Mouse (Mus musculus) testis, adult 2 months (tissue): Measurements from ENCODE around the gene Med11. TPM values are rescaled to one million over a fixed set of nuclear protein-coding genes. Genes with fewer than 3 reads are reported as not detected.

Source experiments
- H3K27ac ChIP-seq: fragments of 200-500 bp; 2 replicates; pipeline ENCODE4 v1.5.1; 2012; ENCODE audit warnings: low read depth, low read length; ENCODE audit not compliant: control insufficient read depth, insufficient read depth
- H3K27me3 ChIP-seq: fragments of 200-500 bp; 2 replicates; pipeline ENCODE4 v1.6.1; 2012; ENCODE audit warnings: mild to moderate bottlenecking, low read length, moderate library complexity; ENCODE audit not compliant: control insufficient read depth, insufficient read depth
- H3K36me3 ChIP-seq: fragments of 200-500 bp; 2 replicates; pipeline ENCODE4 v1.6.1; 2012; ENCODE audit warnings: mild to moderate bottlenecking, low read length; ENCODE audit not compliant: control insufficient read depth, insufficient read depth
- H3K4me1 ChIP-seq: fragments of 200-500 bp; 2 replicates; pipeline ENCODE4 v1.6.1; 2012; ENCODE audit warnings: low read length; ENCODE audit not compliant: control insufficient read depth, insufficient read depth
- H3K4me3 ChIP-seq: fragments of 200-500 bp; 2 replicates; pipeline ENCODE4 v1.5.1; 2012; ENCODE audit warnings: low read depth, mild to moderate bottlenecking, low read length, moderate library complexity, mixed read lengths; ENCODE audit not compliant: control insufficient read depth
- CTCF ChIP-seq: fragments of 200-500 bp; IDR thresholded peaks from 2 replicates; pipeline ENCODE4 v1.5.1; 2012; ENCODE audit warnings: low read depth, mild to moderate bottlenecking, inconsistent platforms, low read length, moderate library complexity; ENCODE audit not compliant: control insufficient read depth, insufficient read depth, insufficient replicate concordance
- POLR2A ChIP-seq: fragments of 200-500 bp; IDR thresholded peaks from 2 replicates; pipeline ENCODE4 v1.6.1; 2012; ENCODE audit warnings: low read depth, mild to moderate bottlenecking, inconsistent platforms, low read length, moderate library complexity; ENCODE audit not compliant: control insufficient read depth
- polyA plus RNA-seq: library from polyadenylated mRNA; depleted of rRNA; stranded (reverse); fragments of >200 nt; gene quantifications from 2 replicates; pipeline ENCODE4 v1.2.3, GENCODE M21; 2012

Gene Med11
- polyA plus RNA-seq, 1 experiment = 8.3 TPM

GRCm38 (mm10) chr11:70435476-70435875, 16.2 kb upstream of the Med11 start:
- H3K27me3 ChIP-seq = no peaks in the 10 kb centered on the region
- no peak overlapping the region for H3K27ac ChIP-seq
- TF ChIP-seq POLR2A (no peak), CTCF (no peak)
- H3K4me1 ChIP-seq = peaks cover 11% of the 10 kb centered on the region
- no peaks in the 10 kb centered on the region for H3K36me3 ChIP-seq
- H3K4me3 ChIP-seq = no peak overlapping the region

- H3K27me3 ChIP-seq = no peaks in the 10 kb centered on the region
- H3K27ac ChIP-seq = no peak overlapping the region
- no peak for TF ChIP-seq POLR2A
- no peak for TF ChIP-seq CTCF
- no peak overlapping the region for H3K4me3 ChIP-seq
- no peaks in the 10 kb centered on the region for H3K36me3 ChIP-seq
- H3K4me1 ChIP-seq = peaks cover 4% of the 10 kb centered on the region
These were observed 14.3 kb upstream of the Med11 start for GRCm38 (mm10) chr11:70437426-70437825.

GRCm38 (mm10) chr11:70438728-70439374, 12.9 kb upstream of the Med11 start:
- Histone ChIP-seq H3K4me3 (no peak overlapping the region), H3K27ac (no peak overlapping the region), H3K36me3 (no peaks in the 10 kb centered on the region), H3K27me3 (no peaks in the 10 kb centered on the region), H3K4me1 (no peaks in the 10 kb centered on the region; the same call in 1 of the 2 replicates)
- TF ChIP-seq CTCF (no peak), POLR2A (no peak)

GRCm38 (mm10) chr11:70440637-70441036, 11.1 kb upstream of the Med11 start:
- no peaks in the 10 kb centered on the region for H3K27me3 ChIP-seq
- TF ChIP-seq CTCF (no peak), POLR2A (no peak)
- no peaks in the 10 kb centered on the region for H3K36me3 ChIP-seq
- no peak overlapping the region for H3K4me3 ChIP-seq
- H3K27ac ChIP-seq = no peak overlapping the region
- H3K4me1 ChIP-seq = no peaks in the 10 kb centered on the region; the same call in 1 of the 2 replicates

DNA sequence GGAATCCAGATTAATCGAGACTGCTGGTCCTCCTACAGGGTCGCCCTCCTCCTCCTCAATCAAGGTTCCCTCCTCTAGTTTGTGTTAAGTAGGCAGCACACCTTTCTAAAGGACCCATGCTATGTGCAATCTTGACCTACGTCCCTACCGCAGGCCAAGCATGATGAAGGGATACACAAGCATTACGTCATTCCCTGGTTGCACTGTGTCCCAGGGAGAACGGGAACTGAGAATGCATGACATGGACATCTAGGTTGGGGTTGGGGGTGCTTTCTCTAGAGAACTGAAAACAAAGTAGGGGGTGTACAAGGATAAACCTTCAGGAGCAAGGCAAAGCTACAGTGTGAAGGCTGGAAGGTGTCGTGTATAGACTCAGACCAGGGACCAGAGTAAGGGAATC, 9.8 kb upstream of the Med11 start:
- no peaks in the 10 kb centered on the region; the same call in 1 of the 2 replicates for H3K4me1 ChIP-seq
- no peak overlapping the region for H3K4me3 ChIP-seq
- TF ChIP-seq CTCF (no peak), POLR2A (no peak)
- no peak overlapping the region for H3K27ac ChIP-seq
- H3K36me3 ChIP-seq = no peaks in the 10 kb centered on the region
- no peaks in the 10 kb centered on the region for H3K27me3 ChIP-seq

DNA sequence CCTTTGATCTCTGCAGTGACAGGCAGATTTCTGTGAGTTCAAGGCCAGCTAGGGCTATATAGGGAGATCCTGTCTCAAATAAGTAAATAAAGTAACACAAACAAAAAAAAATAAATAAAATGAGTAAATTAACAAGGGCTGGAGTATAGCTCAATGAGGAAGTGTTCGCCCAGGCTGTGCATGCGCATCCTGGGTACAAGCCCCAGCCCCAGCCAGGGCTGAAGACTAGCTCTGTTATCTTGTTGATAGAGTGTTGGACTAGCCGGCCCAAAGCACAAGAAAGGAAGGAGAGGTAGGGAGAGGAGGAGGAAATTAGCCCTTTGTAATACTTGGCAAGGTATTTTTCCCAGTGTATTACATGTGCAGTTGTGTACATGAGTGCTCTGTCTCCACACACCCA, 7.8 kb upstream of the Med11 start:
- no peaks in the 10 kb centered on the region for H3K27me3 ChIP-seq
- TF ChIP-seq POLR2A = no peak
- TF ChIP-seq CTCF = no peak
- H3K27ac ChIP-seq = no peak overlapping the region
- no peaks in the 10 kb centered on the region for H3K4me1 ChIP-seq
- no peak overlapping the region for H3K4me3 ChIP-seq
- no peaks in the 10 kb centered on the region for H3K36me3 ChIP-seq

DNA sequence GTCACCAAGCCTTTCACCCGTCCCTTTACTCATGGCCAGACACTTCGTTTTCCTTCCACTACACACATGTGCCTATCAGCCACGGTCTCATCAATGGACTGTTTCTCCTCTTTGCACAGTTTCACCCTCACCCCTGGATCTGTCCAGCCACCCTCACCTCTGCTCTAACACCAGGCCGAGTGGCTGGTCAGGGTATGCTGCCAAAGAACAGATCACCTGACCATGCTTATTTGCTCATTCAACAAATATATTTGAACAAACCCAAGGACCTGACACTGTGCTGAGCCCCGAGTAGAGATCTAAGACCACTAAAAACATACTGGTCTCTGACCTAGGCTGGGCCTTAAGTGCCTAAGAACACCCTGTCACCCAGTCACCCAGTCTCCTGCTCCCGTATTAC, 7.1 kb upstream of the Med11 start:
- TF ChIP-seq POLR2A (no peak), CTCF (no peak)
- no peaks in the 10 kb centered on the region for H3K36me3 ChIP-seq

More for the DNA sequence above, 7.1 kb upstream of the Med11 start:
- Histone ChIP-seq H3K27ac (no peak overlapping the region), H3K4me3 (no peak overlapping the region), H3K4me1 (no peaks in the 10 kb centered on the region), H3K27me3 (no peaks in the 10 kb centered on the region)
